Mouse (Mus musculus) bone marrow macrophage, adult 2 months (primary cell): Measurements from ENCODE around the gene Aff1. TPM values are rescaled to one million over a fixed set of nuclear protein-coding genes. Genes with fewer than 3 reads are reported as not detected.

ENCODE experiments used
- H3K27ac ChIP-seq: 2 replicates; pipeline ENCODE4 v1.5.1; 2012; ENCODE audit warnings: low read depth, low read length; ENCODE audit not compliant: insufficient read depth
- H3K4me1 ChIP-seq: 2 replicates; pipeline ENCODE4 v1.6.1; 2012; ENCODE audit warnings: low read length; ENCODE audit not compliant: control insufficient read depth, insufficient read depth
- H3K4me3 ChIP-seq: 2 replicates; pipeline ENCODE4 v1.5.1; 2012; ENCODE audit warnings: mild to moderate bottlenecking, low read length, moderate library complexity; ENCODE audit not compliant: insufficient read depth
- CTCF ChIP-seq: IDR thresholded peaks from 2 replicates; pipeline ENCODE4 v1.5.1; 2012; ENCODE audit warnings: low read depth, mild to moderate bottlenecking, low read length, moderate library complexity
- POLR2A ChIP-seq: IDR thresholded peaks from 2 replicates; pipeline ENCODE4 v1.6.1; 2012; ENCODE audit warnings: mild to moderate bottlenecking, low read depth, low read length, borderline replicate concordance
- polyA plus RNA-seq: library from polyadenylated mRNA; stranded (reverse); fragments of >200 nt; gene quantifications from 2 replicates; pipeline ENCODE4 v1.2.4, GENCODE M21; 2012; ENCODE audit not compliant: missing spikeins, insufficient read depth, insufficient read length

Aff1 gene
- polyA plus RNA-seq, 1 experiment, result 45.3 TPM

- no peak overlapping the region for H3K27ac ChIP-seq
- peaks cover 72% of the 10 kb centered on the region for H3K4me1 ChIP-seq
- TF ChIP-seq CTCF (no peak), POLR2A (no peak)
- no peak overlapping the region for H3K4me3 ChIP-seq
Observed at GRCm38 (mm10) chr5:103724384-103724783, 32.2 kb downstream of the Aff1 start.

GRCm38 (mm10) chr5:103724823-103725222 is 32.6 kb downstream of the Aff1 start:
- Histone ChIP-seq H3K27ac (peak overlapping the region; percentile 72), H3K4me1 (peaks cover 73% of the 10 kb centered on the region), H3K4me3 (no peak overlapping the region)
- no peak for TF ChIP-seq POLR2A
- no peak for TF ChIP-seq CTCF

- Histone ChIP-seq H3K27ac (peak overlapping the region; percentile 73), H3K4me1 (peaks cover 68% of the 10 kb centered on the region), H3K4me3 (no peak overlapping the region)
- no peak for TF ChIP-seq CTCF
- no peak for TF ChIP-seq POLR2A
Observed at GRCm38 (mm10) chr5:103725268-103726149, 33.3 kb downstream of the Aff1 start.

GRCm38 (mm10) chr5:103726281-103726938 is 34.2 kb downstream of the Aff1 start:
- H3K27ac ChIP-seq, result peak overlapping the region; percentile 73
- no peak for TF ChIP-seq POLR2A
- no peak for TF ChIP-seq CTCF
- peaks cover 67% of the 10 kb centered on the region for H3K4me1 ChIP-seq
- no peak overlapping the region for H3K4me3 ChIP-seq

- no peak overlapping the region for H3K4me3 ChIP-seq
Observed at GRCm38 (mm10) chr5:103727777-103728395, 35.7 kb downstream of the Aff1 start.

GRCm38 (mm10) chr5:103729225-103729624 is 37.1 kb downstream of the Aff1 start:
- H3K4me3 ChIP-seq, result no peak overlapping the region
- no peak overlapping the region for H3K27ac ChIP-seq
- TF ChIP-seq CTCF (no peak), POLR2A (no peak)

More at GRCm38 (mm10) chr5:103727777-103728395, 35.7 kb downstream of the Aff1 start:
- TF ChIP-seq POLR2A (no peak), CTCF (no peak)
- Histone ChIP-seq H3K27ac (no peak overlapping the region), H3K4me1 (peaks cover 63% of the 10 kb centered on the region)

GRCm38 (mm10) chr5:103730142-103730541 is 38.0 kb downstream of the Aff1 start:
- peaks cover 66% of the 10 kb centered on the region for H3K4me1 ChIP-seq
- no peak overlapping the region for H3K4me3 ChIP-seq
- no peak for TF ChIP-seq CTCF
- no peak for TF ChIP-seq POLR2A
- no peak overlapping the region for H3K27ac ChIP-seq

More at GRCm38 (mm10) chr5:103729225-103729624, 37.1 kb downstream of the Aff1 start:
- peaks cover 66% of the 10 kb centered on the region for H3K4me1 ChIP-seq

GRCm38 (mm10) chr5:103730727-103731126 is 38.6 kb downstream of the Aff1 start:
- Histone ChIP-seq H3K27ac (no peak overlapping the region), H3K4me1 (peaks cover 66% of the 10 kb centered on the region), H3K4me3 (no peak overlapping the region)
- TF ChIP-seq POLR2A (no peak), CTCF (no peak)

GRCm38 (mm10) chr5:103732581-103732980 is 40.4 kb downstream of the Aff1 start:
- H3K4me3 ChIP-seq, result no peak overlapping the region
- H3K27ac ChIP-seq, result peak overlapping the region; percentile 97
- TF ChIP-seq POLR2A (no peak), CTCF (no peak)
- peaks cover 65% of the 10 kb centered on the region for H3K4me1 ChIP-seq
